8 mouse cellular contexts compared by ENCODE assay signal in the genomic region with DNA sequence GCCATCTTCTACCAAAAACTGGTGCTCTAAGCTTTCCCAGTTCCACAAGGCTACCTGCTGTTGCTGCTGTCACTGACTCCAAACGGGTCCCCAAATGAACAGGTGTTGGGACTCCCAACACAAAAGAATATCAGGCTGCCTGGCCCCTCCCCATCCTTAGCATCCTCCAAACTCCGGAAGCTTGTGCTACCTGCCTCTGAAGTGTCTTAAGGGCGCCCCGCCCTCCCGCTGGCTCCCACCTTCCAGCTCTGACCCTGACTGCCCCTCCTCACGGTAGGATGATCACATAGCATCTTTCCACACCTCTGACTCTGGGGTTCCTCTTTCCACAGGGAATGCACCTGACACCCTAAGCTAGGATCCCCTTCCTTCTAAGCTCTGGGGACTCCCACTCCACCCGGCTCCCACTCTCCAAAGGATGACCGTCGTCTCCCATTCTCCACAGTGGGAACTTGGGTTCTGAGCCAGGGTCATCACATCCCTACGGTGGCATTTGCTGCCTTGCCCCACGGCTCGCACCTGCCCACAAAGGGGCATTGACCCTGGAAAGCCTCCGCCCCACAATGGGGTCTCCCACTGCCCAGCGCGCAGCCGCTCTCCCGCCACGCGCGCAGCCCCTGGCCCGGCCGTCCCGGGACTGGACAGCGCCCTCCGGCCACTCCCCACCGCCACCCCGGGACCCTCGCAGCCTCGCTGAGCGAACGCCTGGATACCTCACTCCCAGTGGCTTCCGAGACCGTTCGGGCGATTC. TPM values are rescaled to one million over a fixed set of nuclear protein-coding genes. Genes with fewer than 3 reads are reported as not detected.
A peak's percentile ranks its signal among the peaks of the same experiment; 100 is the strongest.
DNase-seq lines count a peak whose midpoint lies in the region; ATAC-seq and TF ChIP-seq lines count a peak whose summit lies in the region.

No protein-coding gene starts in this region.

- peak overlapping the region; percentile 92 for H3K4me3 ChIP-seq in intestine, postnatal 0 days (ENCODE audit: low read depth, low read length)
- peak overlapping the region; percentile 97 for H3K4me3 ChIP-seq in neural tube, embryonic 14.5 days (ENCODE audit: low read depth, low read length)

- WGBS in intestine, postnatal 0 days: 2% methylated on average over 35 of the region's 35 CpGs
- under 1% methylated on average over 35 of the region's 35 CpGs for WGBS in neural tube, embryonic 14.5 days

- peaks cover 57% of the 10 kb centered on the region for H3K36me3 ChIP-seq in intestine, postnatal 0 days (ENCODE audit: control insufficient read depth, insufficient read depth)
- peaks cover 41% of the 10 kb centered on the region for H3K36me3 ChIP-seq in neural tube, embryonic 14.5 days (ENCODE audit: control insufficient read depth, insufficient read depth, low read length)

- H3K27me3 ChIP-seq in intestine, postnatal 0 days (replicated peaks; ENCODE audit: control insufficient read depth, insufficient read depth, low read length): no peaks in the 10 kb centered on the region
- no peaks in the 10 kb centered on the region for H3K27me3 ChIP-seq in neural tube, embryonic 14.5 days (ENCODE audit: control insufficient read depth, insufficient read depth, low read length)

- TF ChIP-seq CTCF in intestine, postnatal 0 days (IDR thresholded peaks at IDR 0.05; ENCODE audit: low read depth): no peak

- peaks cover 10% of the 10 kb centered on the region for H3K4me1 ChIP-seq in intestine, postnatal 0 days (replicated peaks; ENCODE audit: control insufficient read depth, insufficient read depth, low read length)
- peaks cover 9% of the 10 kb centered on the region for H3K4me1 ChIP-seq in neural tube, embryonic 14.5 days (ENCODE audit: control insufficient read depth, insufficient read depth, low read length)

- peak overlapping the region; percentile 94 for H3K4me2 ChIP-seq in intestine, postnatal 0 days (replicated peaks; ENCODE audit: low read depth)
- peak overlapping the region; percentile 92 for H3K4me2 ChIP-seq in neural tube, embryonic 14.5 days (ENCODE audit: low read depth, low read length)

- H3K9ac ChIP-seq in intestine, postnatal 0 days (ENCODE audit: low read depth, low read length): peak overlapping the region; percentile 90
- H3K9ac ChIP-seq in neural tube, embryonic 14.5 days (replicated peaks; ENCODE audit: low read depth, low read length): peak overlapping the region; percentile 80

- no peaks in the 10 kb centered on the region for H3K9me3 ChIP-seq in intestine, postnatal 0 days (ENCODE audit: control insufficient read depth)
- H3K9me3 ChIP-seq in neural tube, embryonic 14.5 days (ENCODE audit: control insufficient read depth, low read length): no peaks in the 10 kb centered on the region

- ATAC-seq in intestine, postnatal 0 days: peak; percentile 25; the same call in 1 of the 2 replicates
- ATAC-seq in neural tube, embryonic 14.5 days (ENCODE audit: low read depth): peak; percentile 42; the same call in 1 of the 2 replicates

- H3K27ac ChIP-seq in intestine, postnatal 0 days (ENCODE audit: low read depth, low read length): peak overlapping the region; percentile 46
- H3K27ac ChIP-seq in neural tube, embryonic 14.5 days (ENCODE audit: low read depth, low read length): peak overlapping the region; percentile 55

- peak; percentile 61 for DNase-seq in cerebellum, adult 11-12 months
- no peak for DNase-seq in cerebellum, postnatal 10 days
- peak; percentile 38 to 64 for DNase-seq in spleen, postnatal 10 days (ENCODE audit: low spot score in 2 of 2)
- no peak for DNase-seq in spleen, postnatal 4 days (ENCODE audit: low spot score in 2 of 2)
- no peak for DNase-seq in left cerebral cortex, adult 18-20 months (ENCODE audit: low spot score in 2 of 2)
- no peak for DNase-seq in left cerebral cortex, adult 9 months (ENCODE audit: low spot score in 2 of 2)

RNA-seq across cellular contexts. Expression of a gene that starts 0.4 kb away (rescaled TPM):
- 90.3 and 94.9 TPM in 2 replicates for polyA plus RNA-seq in intestine, postnatal 0 days (2015; fragmentation: Nextera tagmentation; extraction: Ambion mirVana)
- 197 and 210 TPM in 2 replicates for polyA plus RNA-seq in neural tube, embryonic 14.5 days (2014; fragmentation: Nextera tagmentation; extraction: Ambion mirVana)
- 10 to 100 TPM; 94.5 to 97.4 TPM for total RNA-seq in left cerebral cortex, adult 18-20 months (2021)

RNA-seq across cellular contexts. Expression of a gene that starts 8.5 kb away (rescaled TPM):
- 99.5 and 131 TPM in 2 replicates for polyA plus RNA-seq in intestine, postnatal 0 days (2015; fragmentation: Nextera tagmentation; extraction: Ambion mirVana)
- polyA plus RNA-seq in neural tube, embryonic 14.5 days (2014; fragmentation: Nextera tagmentation; extraction: Ambion mirVana): 35.8 and 44.1 TPM in 2 replicates
- total RNA-seq in left cerebral cortex, adult 18-20 months (2021): 10 to 100 TPM; 25.0 to 28.0 TPM

RNA-seq across cellular contexts. Expression of a gene that starts 15.1 kb away (rescaled TPM):
- polyA plus RNA-seq in intestine, postnatal 0 days (2015; fragmentation: Nextera tagmentation; extraction: Ambion mirVana): 56.7 and 57.7 TPM in 2 replicates
- polyA plus RNA-seq in neural tube, embryonic 14.5 days (2014; fragmentation: Nextera tagmentation; extraction: Ambion mirVana): 73.3 and 73.6 TPM in 2 replicates
- total RNA-seq in left cerebral cortex, adult 18-20 months (2021): 10 to 100 TPM; 93.6 to 94.4 TPM

RNA-seq across cellular contexts. Expression of a gene that starts 25.7 kb away (rescaled TPM):
- polyA plus RNA-seq in intestine, postnatal 0 days (2015; fragmentation: Nextera tagmentation; extraction: Ambion mirVana): 232 and 235 TPM in 2 replicates
- polyA plus RNA-seq in neural tube, embryonic 14.5 days (2014; fragmentation: Nextera tagmentation; extraction: Ambion mirVana): 58.4 and 66.1 TPM in 2 replicates
- 10 to 100 TPM; 36.0 to 36.7 TPM for total RNA-seq in left cerebral cortex, adult 18-20 months (2021)

RNA-seq across cellular contexts. Expression of a gene that starts 49.6 kb away (rescaled TPM):
- 17.1 and 18.3 TPM in 2 replicates for polyA plus RNA-seq in intestine, postnatal 0 days (2015; fragmentation: Nextera tagmentation; extraction: Ambion mirVana)
- 29.7 and 32.2 TPM in 2 replicates for polyA plus RNA-seq in neural tube, embryonic 14.5 days (2014; fragmentation: Nextera tagmentation; extraction: Ambion mirVana)
- 10 to 100 TPM; 25.6 to 26.0 TPM for total RNA-seq in left cerebral cortex, adult 18-20 months (2021)

Comparison
In these comparisons a context has a peak if more than half of its experiments do, and no peak if none do; other contexts are left out.
1. DNase-seq: peak in cerebellum, adult 11-12 months (single experiment) and spleen, postnatal 10 days (2 of 2); none in cerebellum, postnatal 10 days (0 of 2), spleen, postnatal 4 days (0 of 2), left cerebral cortex, adult 18-20 months (0 of 2) and left cerebral cortex, adult 9 months (0 of 2).